Mouse (Mus musculus) bone marrow macrophage, adult 2 months (primary cell): Measurements from ENCODE around the gene Gm5767.

Experiments
- CTCF ChIP-seq: IDR thresholded peaks from 2 replicates; pipeline ENCODE4 v1.5.1; 2012; ENCODE audit warnings: low read depth, mild to moderate bottlenecking, low read length, moderate library complexity
- POLR2A ChIP-seq: IDR thresholded peaks from 2 replicates; pipeline ENCODE4 v1.6.1; 2012; ENCODE audit warnings: mild to moderate bottlenecking, low read depth, low read length, borderline replicate concordance

- no peak for TF ChIP-seq POLR2A
- TF ChIP-seq CTCF, result no peak
Observed at GRCm38 (mm10) chr16:8714851-8715250, 34.3 kb downstream of the Gm5767 start.
